ENCODE assay signal across 10 mouse cellular contexts in the genomic region with DNA sequence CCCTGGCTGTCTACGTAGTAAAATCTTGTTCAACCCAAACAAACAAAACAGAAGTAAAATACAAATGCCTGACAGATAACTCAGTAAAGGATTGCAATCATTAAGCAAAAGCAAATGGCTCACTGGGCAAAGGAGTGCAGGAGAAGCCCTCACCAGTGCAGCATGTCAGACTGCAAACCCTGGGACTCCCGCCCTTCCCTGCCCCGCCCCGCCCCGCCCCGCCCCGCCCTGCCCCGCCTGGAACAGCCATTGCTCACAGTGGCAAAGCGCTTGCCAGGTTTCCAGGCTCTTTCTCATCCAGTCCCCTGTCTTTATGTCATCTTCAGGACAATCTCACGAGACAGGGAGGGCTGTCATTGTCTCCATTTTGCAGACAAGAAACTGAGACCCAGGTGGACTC. TPM values are rescaled to one million over a fixed set of nuclear protein-coding genes. Genes with fewer than 3 reads are reported as not detected.
DNase-seq lines count a peak whose midpoint lies in the region; ATAC-seq and TF ChIP-seq lines count a peak whose summit lies in the region.
"Had no signal": no experiment of that assay in that cellular context is flagged by ENCODE, and none has a peak within 500 bp of the region (broad histone marks: within the 10 kb centered on the region; RNA-seq: fewer than 3 reads in every experiment).

No protein-coding gene starts in this region.

- no peaks in the 10 kb centered on the region for H3K9me3 ChIP-seq in heart, embryonic 16.5 days (replicated peaks; ENCODE audit: control insufficient read depth, low read length)
- no peaks in the 10 kb centered on the region for H3K9me3 ChIP-seq in hindbrain, embryonic 14.5 days (ENCODE audit: control insufficient read depth, low read length)
- H3K9me3 ChIP-seq in midbrain, embryonic 15.5 days: no peaks in the 10 kb centered on the region

- WGBS in heart, embryonic 16.5 days: 8% methylated on average over 7 of the region's 10 CpGs
- WGBS in hindbrain, embryonic 14.5 days: 3% methylated on average over 10 of the region's 10 CpGs
- 2% methylated on average over 10 of the region's 10 CpGs for WGBS in midbrain, embryonic 15.5 days

- H3K9ac ChIP-seq in heart, embryonic 16.5 days (ENCODE audit: low read length): no peak overlapping the region
- H3K9ac ChIP-seq in hindbrain, embryonic 14.5 days: no peak overlapping the region
- no peak overlapping the region for H3K9ac ChIP-seq in midbrain, embryonic 15.5 days

- no peak for DNase-seq in heart, postnatal 4 days
- DNase-seq in hindbrain, embryonic 14.5 days (ENCODE audit: low spot score): no peak
- DNase-seq in right cerebral cortex, postnatal 14 days: no peak
- no peak for DNase-seq in left cerebral cortex, adult 18-20 months (ENCODE audit: low spot score in 2 of 2)
- DNase-seq in adipocyte (ENCODE audit: low spot score): no peak
- DNase-seq: cerebellum, postnatal 36 days; right cerebral cortex, postnatal 4 days had no signal

- H3K27me3 ChIP-seq in heart, embryonic 16.5 days (ENCODE audit: control insufficient read depth, insufficient read depth, low read length): peaks cover 3% of the 10 kb centered on the region; the same call in 1 of the 2 replicates
- no peaks in the 10 kb centered on the region for H3K27me3 ChIP-seq in hindbrain, embryonic 14.5 days (ENCODE audit: control insufficient read depth, insufficient read depth, low read length)
- no peaks in the 10 kb centered on the region for H3K27me3 ChIP-seq in midbrain, embryonic 15.5 days (replicated peaks)

- no peak for ATAC-seq in heart, embryonic 16.5 days (replicated peaks; ENCODE audit: extremely low read depth, insufficient read depth, low FRiP score)
- no peak for ATAC-seq in hindbrain, embryonic 14.5 days (ENCODE audit: low FRiP score)
- ATAC-seq in midbrain, embryonic 15.5 days (replicated peaks): no peak; the same call in 1 of the 2 replicates

- no peak for TF ChIP-seq POLR2A in cortical plate, adult 2 months (IDR thresholded peaks at IDR 0.05; ENCODE audit: extremely low read depth, insufficient read depth, low read length)

- no peak for TF ChIP-seq CTCF in cortical plate, adult 2 months (IDR thresholded peaks at IDR 0.05; ENCODE audit: extremely low read depth, insufficient read depth, low read length)

- H3K4me1 ChIP-seq in heart, embryonic 16.5 days (ENCODE audit: control insufficient read depth, insufficient read depth, low read length): peaks cover 2% of the 10 kb centered on the region; the same call in 1 of the 2 replicates
- peaks cover 4% of the 10 kb centered on the region for H3K4me1 ChIP-seq in cortical plate, adult 2 months (ENCODE audit: control insufficient read depth, insufficient read depth, low read length)
- H3K4me1 ChIP-seq in hindbrain, embryonic 14.5 days (replicated peaks; ENCODE audit: control insufficient read depth, insufficient read depth, low read length): peaks cover 14% of the 10 kb centered on the region
- peaks cover 43% of the 10 kb centered on the region for H3K4me1 ChIP-seq in midbrain, embryonic 15.5 days

- 0 out of 2 replicates have a peak overlapping the region, but pooled peaks have one; percentile 9 for H3K4me3 ChIP-seq in heart, embryonic 16.5 days (ENCODE audit: low read length)
- peak overlapping the region; percentile 31 for H3K4me3 ChIP-seq in cortical plate, adult 2 months (ENCODE audit: insufficient read depth, low read length)
- no peak overlapping the region for H3K4me3 ChIP-seq in hindbrain, embryonic 14.5 days (replicated peaks; ENCODE audit: low read length)
- H3K4me3 ChIP-seq in midbrain, embryonic 15.5 days: peak overlapping the region; percentile 6; the same call in 1 of the 2 replicates

- H3K4me2 ChIP-seq in heart, embryonic 16.5 days (ENCODE audit: low read depth, low read length): peak overlapping the region; percentile 43; the same call in 1 of the 2 replicates
- peak overlapping the region; percentile 30 for H3K4me2 ChIP-seq in hindbrain, embryonic 14.5 days (replicated peaks)
- H3K4me2 ChIP-seq in midbrain, embryonic 15.5 days: peak overlapping the region; percentile 33; the same call in 1 of the 2 replicates

- no peaks in the 10 kb centered on the region for H3K36me3 ChIP-seq in heart, embryonic 16.5 days (ENCODE audit: control insufficient read depth, insufficient read depth)
- no peaks in the 10 kb centered on the region for H3K36me3 ChIP-seq in hindbrain, embryonic 14.5 days (replicated peaks; ENCODE audit: control insufficient read depth, insufficient read depth)
- no peaks in the 10 kb centered on the region for H3K36me3 ChIP-seq in midbrain, embryonic 15.5 days (replicated peaks)

- no peak overlapping the region for H3K27ac ChIP-seq in heart, embryonic 16.5 days (ENCODE audit: low read length)
- no peak overlapping the region for H3K27ac ChIP-seq in cortical plate, adult 2 months (ENCODE audit: insufficient read depth, low read length)
- H3K27ac ChIP-seq in hindbrain, embryonic 14.5 days: peak overlapping the region; percentile 23; the same call in 1 of the 2 replicates
- H3K27ac ChIP-seq in midbrain, embryonic 15.5 days: peak overlapping the region; percentile 70

RNA-seq across cellular contexts. Expression of a gene that starts 16.1 kb away (rescaled TPM):
- polyA plus RNA-seq in heart, embryonic 16.5 days (2015; fragmentation: Nextera tagmentation; extraction: Ambion mirVana): 14.8 and 15.5 TPM in 2 replicates
- total RNA-seq in heart, postnatal 4 days (2021): 10 to 100 TPM; 56.5 to 57.8 TPM
- 68.4 and 71.8 TPM in 2 replicates for polyA plus RNA-seq in cortical plate, adult 2 months (2012; rRNA removed)
- 46.6 and 48.2 TPM in 2 replicates for polyA plus RNA-seq in hindbrain, embryonic 14.5 days (2014; fragmentation: Nextera tagmentation; extraction: Ambion mirVana)
- 38.9 and 40.6 TPM in 2 replicates for polyA plus RNA-seq in midbrain, embryonic 15.5 days (2015; fragmentation: Nextera tagmentation; extraction: Ambion mirVana)
- total RNA-seq in left cerebral cortex, adult 18-20 months (2021): 10 to 100 TPM; 56.1 to 61.6 TPM

RNA-seq across cellular contexts. Expression of a gene that starts 51.0 kb away (rescaled TPM):
- polyA plus RNA-seq in heart, embryonic 16.5 days (2015; fragmentation: Nextera tagmentation; extraction: Ambion mirVana): 24.7 and 26.0 TPM in 2 replicates
- total RNA-seq in heart, postnatal 4 days (2021): 10 to 100 TPM; 14.6 to 15.0 TPM
- 0.79 and 1.0 TPM in 2 replicates for polyA plus RNA-seq in cortical plate, adult 2 months (2012; rRNA removed)
- 5.7 and 7.7 TPM in 2 replicates for polyA plus RNA-seq in hindbrain, embryonic 14.5 days (2014; fragmentation: Nextera tagmentation; extraction: Ambion mirVana)
- 5.5 and 7.3 TPM in 2 replicates for polyA plus RNA-seq in midbrain, embryonic 15.5 days (2015; fragmentation: Nextera tagmentation; extraction: Ambion mirVana)
- 1 to 10 TPM in 1 of 2 experiments, under 1 TPM in 1; 0.51 to 1.1 TPM for total RNA-seq in left cerebral cortex, adult 18-20 months (2021)

Comparison
In these comparisons a context has a peak if more than half of its experiments do, and no peak if none do; other contexts are left out.
1. H3K27ac ChIP-seq: peak in hindbrain, embryonic 14.5 days (single experiment) and midbrain, embryonic 15.5 days (single experiment); none in heart, embryonic 16.5 days (single experiment) and cortical plate, adult 2 months (single experiment).
2. Peak in every context shown above with its lines, with median percentiles within 50 percentile points of each other: H3K4me2 ChIP-seq.